Mouse (Mus musculus) megakaryocyte, adult 5-6 weeks (primary cell): ENCODE data around the gene Defb5. TPM values are rescaled to one million over a fixed set of nuclear protein-coding genes. Genes with fewer than 3 reads are reported as not detected.
"Not testable (repeated sequence)": the region's sequence is repeated elsewhere in the genome, so short reads cannot be mapped to it uniquely, and the experiment has no call there.

Experiments used
- ATAC-seq: 2 replicates; pipeline ENCODE4 v1.8.0; 2016; ENCODE audit warnings: mild to moderate bottlenecking, inconsistent platforms; ENCODE audit not compliant: poor library complexity, severe bottlenecking
- total RNA-seq, 2 experiments: library from RNA; stranded (forward) in 1 of 2; stranded (reverse) in 1 of 2; fragments of 153-499, 151-499 nt in 1 of 2; fragments of 221-1000, 200-1000 nt in 1 of 2; gene quantifications; 2 replicates each; pipeline versions ENCODE4 v1.2.3 to v1.2.4; 2015 to 2017

Defb5 gene
- total RNA-seq (2015) (not detected in 2 replicates), total RNA-seq (2017) (not detected in 2 replicates)

- ATAC-seq, result no peak
Observed at GRCm38 (mm10) chr8:19247280-19247679, at the start of gene Defb5. TSS of gene Defb5 (plus strand) at chr8:19247580.

DNA sequence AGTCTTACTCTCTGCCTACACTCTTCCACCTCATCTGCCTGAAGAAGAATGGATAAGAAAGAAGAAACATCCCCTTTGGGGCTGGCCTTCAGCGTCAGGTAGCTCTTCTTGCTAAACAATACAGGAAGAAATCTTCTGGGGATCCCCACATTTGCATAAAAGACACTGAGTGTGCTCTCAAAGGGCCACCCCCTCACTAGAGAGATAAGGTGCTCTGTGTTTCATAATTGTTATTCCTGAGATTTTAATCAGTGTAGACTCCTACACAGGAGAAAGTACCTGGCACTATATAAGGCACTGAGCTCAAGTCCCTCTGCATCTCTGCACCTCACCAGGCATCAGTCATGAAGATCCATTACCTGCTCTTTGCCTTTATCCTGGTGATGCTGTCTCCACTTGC is 22.2 kb upstream of the Defb5 start, which contains the start of gene Defb6:
TSS of gene Defb6 (plus strand) at position 318 of the 400 bp plus-strand sequence.
- no peak for ATAC-seq

DNA sequence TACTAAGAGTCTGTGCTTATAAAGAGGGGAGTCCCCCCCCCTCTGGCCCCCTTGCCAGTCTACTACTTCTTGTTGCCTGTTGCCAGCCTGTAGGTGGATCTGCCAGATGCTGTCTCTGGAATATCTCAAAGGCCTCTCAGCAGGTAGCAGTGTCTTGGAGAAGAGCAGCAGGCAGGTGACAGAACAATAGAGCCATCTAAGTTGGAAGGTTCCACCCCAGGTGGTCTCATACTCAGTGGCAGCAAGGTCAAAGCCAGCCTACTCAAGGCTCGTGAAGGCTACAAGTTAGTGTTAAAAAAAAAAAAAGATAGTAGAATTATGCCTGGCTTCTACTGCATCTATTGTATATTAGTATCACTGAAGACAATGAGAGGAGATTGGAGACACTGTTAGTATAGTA is 9.3 kb upstream of the Defb5 start:
- no peak for ATAC-seq

- ATAC-seq, result no peak
Observed at GRCm38 (mm10) chr8:19239616-19240015, 7.8 kb upstream of the Defb5 start, which contains the start of gene Defb46. TSS of gene Defb46 (plus strand) at chr8:19239916.

DNA sequence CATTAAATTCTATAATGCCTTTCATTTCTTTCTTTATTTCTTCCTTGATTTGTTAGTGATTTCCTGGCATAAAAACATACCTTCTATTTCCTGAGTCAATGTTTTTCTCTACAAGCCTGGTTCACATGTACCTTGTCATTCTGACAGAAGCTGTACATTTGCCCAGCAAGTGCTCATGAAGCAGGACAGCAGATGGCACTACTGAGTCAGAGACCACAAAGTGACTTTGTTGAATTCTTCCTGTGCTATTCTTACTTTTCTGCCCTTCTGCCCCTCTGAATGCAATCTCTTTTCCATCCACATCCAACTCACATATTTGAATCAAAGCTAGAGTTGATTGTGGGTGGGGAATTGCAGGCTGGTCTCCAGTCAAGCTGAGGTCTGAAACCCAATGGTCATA is 10.8 kb downstream of the Defb5 start:
- no peak for ATAC-seq

- no peak for ATAC-seq
Observed at GRCm38 (mm10) chr8:19259667-19260066, 12.3 kb downstream of the Defb5 start.

- not testable (repeated sequence) for ATAC-seq
Observed at GRCm38 (mm10) chr8:19293060-19293459, 45.7 kb downstream of the Defb5 start, which contains the start of gene Defb3. TSS of gene Defb3 (plus strand) at chr8:19293360.

DNA sequence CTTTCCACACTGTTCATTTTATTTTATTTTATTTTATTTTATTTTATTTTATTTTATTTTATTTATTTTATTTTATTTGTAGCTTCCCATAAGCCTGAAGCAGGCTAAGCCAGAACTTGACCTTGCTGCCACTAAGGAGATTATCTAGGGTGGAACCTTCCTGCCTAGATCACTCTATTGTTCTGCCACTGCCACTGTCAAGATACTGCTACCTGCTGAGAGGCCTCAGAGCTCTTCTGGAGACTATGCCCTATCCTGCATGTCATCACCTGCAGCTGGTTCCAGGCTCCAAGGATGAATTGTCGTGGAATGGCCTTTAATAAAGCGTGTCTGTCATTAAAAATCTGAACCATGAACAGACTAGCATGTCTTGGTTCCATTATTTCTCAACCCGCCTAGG is 51.0 kb downstream of the Defb5 start:
- not testable (repeated sequence) for ATAC-seq

Other genes with a start within 250 kb of the Defb5 start
- gene Defb38, start 221.0 kb upstream of the Defb5 start, total RNA-seq (2015), result not detected in 2 replicates
- not detected in 2 replicates for gene Defb38, start 221.0 kb upstream of the Defb5 start, total RNA-seq (2017)
- not detected in 2 replicates for gene Defb39, start 182.8 kb upstream of the Defb5 start, total RNA-seq (2015)
- not detected in 2 replicates for gene Defb39, start 182.8 kb upstream of the Defb5 start, total RNA-seq (2017)
- gene Defb12, start 132.7 kb upstream of the Defb5 start, total RNA-seq (2015), result not detected in 2 replicates
- not detected in 2 replicates for gene Defb12, start 132.7 kb upstream of the Defb5 start, total RNA-seq (2017)
- not detected in 2 replicates for gene Defb34, start 123.8 kb upstream of the Defb5 start, total RNA-seq (2015)
- not detected in 2 replicates for gene Defb34, start 123.8 kb upstream of the Defb5 start, total RNA-seq (2017)
- gene Gm45826, start 106.8 kb upstream of the Defb5 start, total RNA-seq (2015), result not detected in 2 replicates
- not detected in 2 replicates for gene Gm45826, start 106.8 kb upstream of the Defb5 start, total RNA-seq (2017)
- not detected in 2 replicates for gene Defb14, start 53.2 kb upstream of the Defb5 start, total RNA-seq (2015)
- not detected in 2 replicates for gene Defb14, start 53.2 kb upstream of the Defb5 start, total RNA-seq (2017)
- not detected in 2 replicates for gene Defb4, start 48.9 kb upstream of the Defb5 start, total RNA-seq (2015)
- gene Defb4, start 48.9 kb upstream of the Defb5 start, total RNA-seq (2017), result not detected in 2 replicates
- gene Defb6, start 22.1 kb upstream of the Defb5 start, total RNA-seq (2015), result not detected in 2 replicates
- not detected in 2 replicates for gene Defb6, start 22.1 kb upstream of the Defb5 start, total RNA-seq (2017)
- not detected in 2 replicates for gene Defb46, start 7.7 kb upstream of the Defb5 start, total RNA-seq (2015)
- gene Defb46, start 7.7 kb upstream of the Defb5 start, total RNA-seq (2017), result not detected in 2 replicates
- gene Defb3, start 45.8 kb downstream of the Defb5 start, total RNA-seq (2015), result not detected in 2 replicates
- not detected in 2 replicates for gene Defb3, start 45.8 kb downstream of the Defb5 start, total RNA-seq (2017)
- gene Defb8, start 200.0 kb downstream of the Defb5 start, total RNA-seq (2015), result not detected in 2 replicates
- gene Defb8, start 200.0 kb downstream of the Defb5 start, total RNA-seq (2017), result not detected in 2 replicates
- not detected in 2 replicates for gene Defb7, start 247.5 kb downstream of the Defb5 start, total RNA-seq (2015)
- gene Defb7, start 247.5 kb downstream of the Defb5 start, total RNA-seq (2017), result not detected in 2 replicates